Mouse (Mus musculus): ENCODE measurements around the gene Parp4.

The Parp4 gene

DNA sequence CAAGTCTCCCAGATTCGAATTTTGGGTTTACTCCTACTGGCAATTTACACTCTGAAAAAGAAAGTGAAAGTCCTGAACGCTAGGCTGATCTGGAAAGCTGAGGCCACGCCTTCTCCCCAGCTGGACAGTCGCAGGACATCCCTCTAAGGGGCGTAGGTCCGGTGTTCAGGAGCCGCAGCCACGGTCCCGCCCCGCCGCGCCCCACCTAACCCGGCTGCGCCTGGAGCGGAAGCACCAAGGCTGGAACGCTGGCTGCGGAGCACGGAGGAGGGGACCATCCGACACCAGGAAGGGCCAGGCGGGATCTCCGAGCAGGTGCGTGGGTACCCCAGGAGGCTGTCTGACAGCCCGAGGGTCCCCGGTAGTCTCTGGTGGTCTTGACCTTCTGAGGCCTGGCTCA, at the start of gene Parp4, which contains the start of gene Cenpj:
Gene Parp4 (plus strand): TSS at position 204 of the 400 bp plus-strand sequence.
Gene Cenpj (minus strand): TSS at position 10 of the 400 bp plus-strand sequence.
- peak; percentile 66 for DNase-seq

DNA sequence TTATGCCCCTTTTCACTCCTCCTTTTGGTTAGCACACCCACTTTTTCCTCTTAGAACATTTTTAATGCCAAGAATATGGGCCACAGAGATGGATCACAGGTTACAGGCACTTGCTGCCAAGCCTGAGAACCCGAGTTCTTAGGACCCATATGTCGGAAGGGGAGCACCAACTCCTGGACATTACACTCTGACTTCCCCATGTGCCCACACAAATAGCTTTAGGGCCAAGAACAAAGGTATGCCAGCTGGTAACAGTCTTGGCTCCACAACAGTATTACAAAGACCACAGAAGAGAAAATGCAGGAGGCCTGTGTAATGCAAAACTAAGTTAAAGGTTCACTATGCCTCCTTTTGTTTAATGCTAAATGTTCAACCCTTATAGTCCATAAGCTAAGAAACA, 44.6 kb upstream of the Parp4 start:
- DNase-seq, result peak; percentile 33

DNA sequence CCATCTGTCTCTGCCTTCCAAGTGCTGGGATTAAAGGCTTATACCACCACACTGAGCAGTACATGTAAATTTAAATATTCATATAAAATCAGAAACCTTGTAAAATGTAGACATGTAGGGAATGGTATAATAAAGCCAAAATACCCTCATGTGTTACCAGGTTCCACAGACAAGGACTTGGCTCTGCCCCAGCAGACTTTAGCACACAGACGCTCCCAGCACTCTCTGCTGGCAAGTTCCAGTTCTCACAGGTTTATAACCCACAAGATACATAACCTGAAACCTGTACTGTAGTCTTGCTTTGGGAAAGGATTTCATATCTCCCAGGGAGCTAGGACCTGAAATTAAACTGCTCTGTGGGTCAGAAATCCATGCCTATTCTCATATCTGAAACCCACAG, 30.5 kb upstream of the Parp4 start:
- DNase-seq, result no peak

DNA sequence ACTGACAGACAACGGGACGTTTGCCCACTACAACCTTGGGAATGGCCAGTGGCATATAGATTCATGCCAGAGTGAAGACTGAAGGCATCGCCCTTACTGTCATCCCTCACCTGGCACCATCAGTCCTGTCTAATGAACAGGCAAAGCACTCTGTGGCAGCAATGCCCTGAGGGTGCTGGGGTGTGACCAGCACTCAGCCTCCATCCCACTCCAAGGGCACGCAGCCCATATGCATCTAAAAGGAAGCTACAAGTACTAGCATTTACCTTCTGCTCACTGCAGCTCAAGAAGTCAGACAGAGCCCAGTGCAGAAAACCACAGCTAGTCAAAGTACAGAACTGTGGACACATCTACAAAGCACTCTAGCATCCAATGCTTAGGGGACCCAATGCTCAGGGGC, 29.9 kb upstream of the Parp4 start:
- DNase-seq, result no peak

DNA sequence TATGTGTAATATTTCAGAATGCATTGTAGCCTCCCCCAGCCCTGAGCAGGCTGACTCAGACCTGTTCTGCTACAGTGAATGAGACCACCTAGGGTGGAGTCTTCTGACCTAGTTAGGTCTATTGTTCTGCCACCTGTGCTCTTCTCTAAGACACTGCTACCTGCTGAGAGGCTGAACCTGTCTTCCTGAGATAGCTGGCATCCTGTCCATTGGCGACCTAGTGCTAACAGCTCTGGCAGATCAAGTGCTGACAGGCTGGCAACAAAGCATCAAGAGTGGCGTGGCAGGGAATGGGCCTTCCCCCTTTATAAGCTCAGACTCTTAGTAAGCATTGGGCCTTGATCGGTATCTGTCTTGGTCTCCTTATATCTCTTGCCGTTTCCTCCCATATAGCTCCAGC, 24.5 kb upstream of the Parp4 start:
- peak; percentile 77 for DNase-seq

DNA sequence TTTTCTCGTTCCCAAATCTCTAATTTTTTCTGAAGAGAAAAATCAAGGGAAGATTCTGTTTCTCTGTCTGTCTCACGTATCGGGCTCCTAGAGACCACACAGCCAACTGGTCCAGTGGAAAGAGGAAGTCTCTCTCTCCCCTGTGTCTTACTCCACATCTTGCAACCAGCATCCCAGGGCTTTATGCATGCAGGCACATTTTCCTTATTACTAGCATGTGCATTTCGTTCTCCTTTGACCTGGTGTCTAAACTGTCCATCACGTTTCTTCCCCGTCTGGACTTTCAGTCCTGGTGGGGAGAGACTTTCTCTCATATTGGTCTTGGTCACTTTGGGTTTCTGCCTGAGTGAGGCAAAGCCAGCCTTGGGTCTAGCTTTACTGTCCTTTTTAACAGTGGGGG, 22.5 kb upstream of the Parp4 start:
- DNase-seq, result no peak

DNA sequence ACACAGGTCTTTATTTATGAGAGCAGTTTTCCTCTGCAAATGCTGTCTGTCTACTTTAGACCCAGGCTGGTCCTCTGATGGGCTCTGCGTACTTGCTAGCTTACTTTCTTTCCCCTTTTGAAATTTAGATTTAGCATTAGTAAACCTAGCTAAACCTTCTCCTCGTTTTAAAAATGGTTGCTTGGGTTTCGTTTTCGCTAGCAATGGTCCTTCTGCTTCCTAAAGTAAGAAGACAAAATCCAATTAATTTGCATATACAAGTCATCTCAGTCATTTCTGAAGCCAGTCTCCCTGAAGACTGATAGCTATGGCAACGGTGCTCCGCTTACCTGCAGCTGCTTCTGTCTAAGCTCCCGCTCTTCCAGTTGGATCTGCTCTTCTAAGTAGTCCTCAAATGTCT, 22.1 kb upstream of the Parp4 start:
- DNase-seq, result no peak

DNA sequence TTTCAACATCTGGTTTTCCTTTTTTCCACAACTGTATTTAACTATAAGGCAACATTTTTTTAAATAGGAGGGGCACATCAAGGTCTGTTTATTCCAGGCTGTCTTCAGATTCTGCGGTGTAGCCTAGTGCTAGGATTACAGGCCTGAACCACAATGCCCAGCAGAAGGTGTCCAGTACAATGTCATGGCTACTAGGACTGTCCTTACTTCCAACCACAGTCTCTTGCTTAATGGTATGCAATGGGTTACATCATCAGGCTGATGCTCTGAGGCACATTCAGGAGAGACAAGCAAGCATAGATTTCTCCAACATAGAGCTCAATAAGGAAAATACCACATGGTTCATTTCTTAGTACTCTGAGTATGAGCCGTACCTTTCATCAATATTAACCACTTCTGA, 20.7 kb upstream of the Parp4 start:
- DNase-seq, result no peak

DNA sequence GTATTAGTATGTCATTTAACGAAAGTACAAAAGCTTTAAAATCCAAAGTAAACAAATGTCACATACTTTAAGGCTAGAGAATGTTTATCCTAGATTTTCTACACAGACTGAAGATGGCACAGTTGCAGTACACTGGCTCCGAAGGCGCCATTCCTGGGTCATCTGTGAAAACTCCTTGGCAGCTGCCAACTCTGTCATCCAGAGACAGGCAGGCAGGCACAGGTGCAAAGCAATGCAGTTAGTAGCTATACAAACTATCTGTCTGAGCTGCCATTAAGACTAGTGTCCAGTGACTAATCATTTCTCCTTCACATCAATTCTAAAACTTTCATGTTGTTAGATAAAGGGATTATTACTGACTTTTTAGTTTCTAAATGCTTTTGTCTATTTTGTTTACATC, 16.3 kb upstream of the Parp4 start:
- DNase-seq, result no peak

DNA sequence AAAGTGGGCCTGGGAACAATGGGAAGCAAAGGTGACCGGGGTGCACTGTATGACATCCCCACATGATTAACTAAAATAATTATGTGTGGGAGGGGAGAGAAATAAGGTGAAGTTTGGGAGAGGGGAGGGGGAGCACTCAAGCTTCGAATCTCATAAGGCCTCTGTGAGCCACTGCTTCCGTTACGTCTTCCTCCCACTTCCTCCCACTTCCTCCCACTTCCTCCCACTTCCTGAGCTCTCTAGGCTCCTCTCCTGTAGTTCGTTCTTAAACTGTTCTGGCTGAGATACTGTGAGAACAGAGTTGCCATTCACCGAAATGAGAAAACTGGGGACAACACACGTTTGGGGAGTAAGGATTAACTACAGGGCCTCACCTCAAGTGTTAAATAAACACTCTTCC, 7.9 kb upstream of the Parp4 start:
- DNase-seq, result no peak

DNA sequence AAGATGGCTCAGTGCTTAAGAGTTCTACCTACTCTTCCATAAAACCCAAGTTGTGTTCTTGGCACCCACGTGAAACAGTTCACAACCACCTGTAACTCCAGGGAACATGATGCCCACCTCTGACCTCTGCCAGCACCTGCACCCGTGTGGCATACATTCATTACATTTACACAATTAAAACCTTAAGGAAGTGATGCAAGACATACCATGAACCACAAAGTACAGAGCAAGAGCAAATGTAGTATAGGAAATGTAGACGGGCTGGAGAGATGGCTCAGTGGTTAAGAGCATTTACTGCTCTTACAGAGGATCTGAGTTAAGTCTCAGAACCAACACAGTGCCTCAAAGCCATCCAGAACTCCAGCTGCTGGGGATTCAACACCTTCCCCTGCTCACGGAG, 6.4 kb upstream of the Parp4 start:
- no peak for DNase-seq

DNA sequence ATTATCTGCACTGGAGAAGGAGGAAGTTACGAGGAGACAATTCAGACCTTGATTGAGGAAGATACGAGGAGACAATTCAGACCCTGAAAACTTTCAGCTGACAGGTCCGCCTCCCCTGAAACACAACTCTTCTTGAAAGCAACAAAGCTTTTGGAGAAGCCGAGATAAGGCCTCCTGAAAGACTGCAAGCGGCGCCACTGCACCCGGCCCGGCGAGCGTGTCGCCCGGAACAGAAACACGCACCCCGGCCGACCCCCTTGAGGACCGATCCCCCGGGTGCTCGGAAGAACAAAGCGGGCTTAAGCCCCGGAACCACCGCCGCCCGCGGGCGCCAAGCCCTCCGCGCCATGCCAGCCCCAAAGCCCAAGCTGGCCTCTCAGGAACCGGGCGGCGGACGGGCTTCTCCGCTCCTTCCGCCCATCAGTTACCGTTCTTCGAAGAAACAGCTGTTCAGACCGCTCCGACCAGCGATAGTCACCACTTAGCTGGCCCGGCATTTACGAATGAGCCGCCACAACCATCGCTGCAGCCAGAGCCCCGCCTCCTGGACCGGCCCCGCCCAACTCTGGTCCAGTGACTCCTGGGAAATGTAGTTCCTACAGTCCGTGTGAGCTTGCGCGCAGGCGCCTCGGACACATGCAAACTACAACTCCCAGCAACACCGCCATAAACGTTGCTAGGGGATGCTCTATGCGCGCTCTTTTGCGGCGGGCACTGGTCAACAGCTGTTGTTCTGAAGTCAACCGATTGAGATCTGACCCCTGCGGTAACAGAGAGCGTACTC, 3.9 kb upstream of the Parp4 start:
- peak; percentile 94 for DNase-seq

DNA sequence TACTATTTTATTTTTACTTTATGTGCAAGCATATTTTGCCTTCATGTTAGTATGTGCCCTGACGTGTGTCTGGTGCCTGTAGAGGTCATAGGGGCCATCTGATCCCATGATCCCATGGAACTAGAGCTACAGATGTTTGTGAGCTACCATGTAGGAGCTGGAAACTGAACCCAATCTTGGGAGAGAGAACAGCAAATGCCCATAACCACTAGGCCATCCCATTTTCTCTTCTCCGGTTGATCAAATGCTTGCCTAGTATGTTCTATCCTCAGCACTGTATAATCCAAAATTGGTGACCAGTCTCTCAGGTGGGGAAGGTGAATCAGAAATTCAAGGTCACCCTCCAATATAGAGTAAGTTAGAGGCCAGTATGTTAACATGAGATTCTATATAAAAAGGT, 2.9 kb upstream of the Parp4 start:
- no peak for DNase-seq

DNA sequence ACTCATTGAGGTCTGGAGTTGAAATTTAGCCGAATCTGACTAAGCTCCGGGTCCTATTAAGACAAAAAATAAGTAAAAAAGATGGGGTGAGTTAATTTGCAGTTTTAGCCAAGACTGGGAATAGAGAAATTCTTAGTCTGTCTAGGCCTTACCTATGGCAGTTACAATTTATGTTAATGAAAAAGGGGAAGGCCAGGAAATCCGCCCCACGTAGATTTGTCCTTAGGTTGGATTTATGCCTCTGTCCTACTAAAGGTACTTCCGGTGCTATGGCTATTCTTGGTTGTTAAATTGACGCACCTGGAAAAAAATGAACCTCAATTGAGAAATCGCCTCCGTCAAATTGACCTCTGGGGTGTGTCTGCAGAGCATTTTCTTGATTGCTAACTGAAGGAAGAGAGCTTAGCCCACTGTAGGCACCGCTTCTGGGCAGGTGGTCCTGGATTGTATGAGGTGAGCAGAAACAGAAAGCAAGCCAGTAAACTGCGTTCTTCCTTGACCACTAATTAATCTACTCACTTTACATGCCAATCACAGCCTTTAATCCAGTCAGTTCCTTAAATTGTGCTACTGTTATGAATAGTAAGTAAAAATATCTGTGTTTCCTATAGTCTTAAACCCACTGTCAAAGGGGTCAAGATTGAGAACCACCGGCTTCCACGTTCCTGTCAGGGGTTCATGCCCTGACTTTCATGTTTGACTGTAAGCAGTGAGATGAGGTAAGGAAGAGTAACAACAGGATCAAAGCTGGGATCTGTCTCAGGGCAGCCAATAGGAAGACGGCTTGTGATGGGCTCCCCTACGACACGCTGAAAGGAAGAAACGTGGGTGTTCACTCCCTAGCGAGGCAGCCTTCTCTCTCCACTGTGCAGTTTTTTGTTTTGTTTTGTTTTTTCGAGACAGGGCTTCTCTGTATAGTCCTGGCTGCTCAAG, 816 bp downstream of the Parp4 start:
- DNase-seq, result no peak

DNA sequence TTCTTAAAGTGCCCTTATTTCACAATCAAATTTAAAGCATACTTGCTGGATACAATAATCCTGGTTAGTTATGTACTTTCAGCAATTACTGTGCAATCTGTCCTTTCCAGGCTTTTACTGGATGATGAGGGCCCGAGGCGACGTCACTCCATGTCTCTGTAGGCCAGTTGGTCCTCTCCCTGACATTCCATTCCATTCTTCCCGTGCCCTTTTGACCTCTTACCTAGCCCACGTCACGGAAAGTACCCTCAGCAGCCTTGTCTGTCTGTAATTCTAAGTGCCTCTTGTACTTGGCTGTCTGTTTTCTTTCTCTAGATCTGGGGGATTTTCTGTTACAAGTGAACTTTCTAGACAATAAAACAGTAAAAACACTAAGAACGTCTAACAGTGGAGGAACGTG, 3.6 kb downstream of the Parp4 start:
- DNase-seq, result no peak

DNA sequence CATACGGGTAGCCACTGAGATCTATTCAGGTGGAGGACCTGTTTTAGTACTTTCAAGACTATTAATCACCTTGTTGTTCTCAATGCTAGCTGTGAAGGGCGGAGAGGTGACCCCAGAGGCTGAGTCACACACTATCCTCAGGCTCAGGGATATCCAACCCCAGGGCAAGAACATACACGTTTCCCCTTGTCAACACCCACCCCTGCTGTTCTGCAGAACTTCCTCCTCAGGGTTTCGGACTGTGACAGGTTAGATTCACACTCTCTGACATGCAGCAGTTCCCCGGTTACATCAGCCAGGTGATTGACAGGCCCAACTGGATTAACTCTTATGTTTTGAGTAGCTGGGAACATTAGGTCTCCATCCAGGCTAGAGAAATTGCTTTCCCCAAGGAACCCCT, 5.7 kb downstream of the Parp4 start:
- no peak for DNase-seq

DNA sequence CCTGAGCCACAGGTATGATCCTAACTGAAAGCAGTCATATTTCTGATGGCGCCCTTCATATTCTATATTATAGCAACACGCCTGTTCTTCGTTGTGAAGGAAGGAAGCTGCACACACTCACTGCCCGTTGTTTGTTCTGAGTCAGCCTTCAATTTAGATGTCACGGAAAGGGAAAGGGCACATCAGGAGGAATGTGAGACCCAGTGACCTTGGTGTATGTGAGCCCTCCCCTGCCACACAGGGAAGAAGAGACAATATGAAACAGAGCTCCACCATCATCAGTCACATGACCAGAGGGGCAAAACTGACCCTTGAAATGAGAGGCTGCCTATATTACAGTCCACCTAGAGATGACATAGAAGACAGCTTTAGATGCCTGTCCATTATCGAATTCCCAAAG, 6.9 kb downstream of the Parp4 start:
- DNase-seq, result no peak

DNA sequence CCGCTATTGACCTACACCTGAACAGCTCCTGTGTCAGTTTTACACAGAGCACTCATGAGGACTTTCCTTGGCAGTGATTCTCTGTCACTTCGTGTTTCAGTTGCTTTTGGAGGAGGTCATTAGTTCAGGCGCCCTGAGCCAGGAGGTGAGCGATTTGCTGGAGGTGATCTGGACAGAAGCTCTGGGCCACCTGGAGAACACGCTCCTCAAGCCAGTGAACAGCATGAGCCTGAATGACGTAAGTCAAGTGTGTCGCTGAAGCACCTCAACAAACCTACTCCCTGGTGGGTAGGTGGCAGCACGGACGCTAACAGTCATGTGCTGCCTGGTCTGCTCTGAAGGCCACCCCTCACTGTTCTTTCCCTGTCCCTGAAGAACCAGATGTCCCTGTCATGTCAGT, 16.8 kb downstream of the Parp4 start:
- DNase-seq, result peak; percentile 27

DNA sequence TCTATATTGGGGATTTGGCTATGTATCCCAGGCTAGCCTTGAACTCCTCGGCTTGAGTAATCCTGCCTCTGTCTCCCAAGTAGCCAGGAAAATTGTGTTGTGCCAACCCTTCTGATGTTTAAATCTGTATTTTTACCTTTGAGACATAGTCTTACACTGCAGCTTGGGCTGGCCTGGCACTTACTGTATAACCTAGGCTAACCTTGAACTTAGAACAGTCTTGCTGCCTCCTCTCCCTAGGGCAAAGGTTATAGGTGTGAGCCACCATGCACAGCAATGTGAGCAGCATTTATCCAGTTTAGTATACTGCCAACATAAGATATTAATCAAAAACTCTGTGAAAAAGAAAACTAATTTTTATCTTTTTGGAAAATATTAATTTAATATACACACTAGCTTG, 19.4 kb downstream of the Parp4 start:
- DNase-seq, result no peak

DNA sequence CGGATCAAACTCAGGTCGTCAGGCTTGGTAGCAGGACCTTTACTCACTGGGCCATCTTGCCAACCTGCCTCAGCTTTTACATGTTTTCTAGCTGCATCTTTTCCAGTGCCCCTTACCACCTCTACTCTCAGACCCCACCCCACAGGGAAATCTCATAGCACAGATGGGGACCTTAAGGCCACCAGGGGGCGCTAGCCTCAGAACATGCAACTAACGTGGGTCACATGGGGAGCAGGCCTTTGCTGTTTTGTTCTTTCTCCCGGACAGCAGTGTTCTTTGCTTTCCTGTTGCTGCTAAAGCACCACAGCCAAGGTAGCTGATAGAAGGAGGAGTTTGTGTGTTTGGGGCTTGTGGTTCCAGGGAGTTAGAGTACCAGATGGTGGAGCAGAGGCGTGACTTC, 23.3 kb downstream of the Parp4 start:
- DNase-seq, result peak; percentile 30

DNA sequence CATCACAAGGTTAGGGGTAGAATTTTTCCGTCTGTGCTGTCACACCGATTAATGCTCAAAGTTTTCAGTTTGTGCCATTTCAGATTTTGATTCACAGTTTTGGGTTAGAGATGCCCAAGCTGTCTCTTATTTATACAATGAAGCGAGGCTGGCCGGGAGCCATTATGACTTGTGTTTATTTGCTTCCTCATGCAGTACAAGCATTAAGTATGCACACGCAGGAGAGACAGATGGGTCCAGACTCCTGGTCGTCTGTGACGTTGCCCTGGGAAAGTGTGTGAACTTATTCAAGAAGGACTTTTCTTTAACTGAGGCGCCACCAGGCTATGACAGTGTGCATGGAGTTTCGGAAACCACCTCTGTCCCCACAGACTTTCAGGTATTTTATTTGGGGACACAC, 26.6 kb downstream of the Parp4 start:
- DNase-seq, result no peak

DNA sequence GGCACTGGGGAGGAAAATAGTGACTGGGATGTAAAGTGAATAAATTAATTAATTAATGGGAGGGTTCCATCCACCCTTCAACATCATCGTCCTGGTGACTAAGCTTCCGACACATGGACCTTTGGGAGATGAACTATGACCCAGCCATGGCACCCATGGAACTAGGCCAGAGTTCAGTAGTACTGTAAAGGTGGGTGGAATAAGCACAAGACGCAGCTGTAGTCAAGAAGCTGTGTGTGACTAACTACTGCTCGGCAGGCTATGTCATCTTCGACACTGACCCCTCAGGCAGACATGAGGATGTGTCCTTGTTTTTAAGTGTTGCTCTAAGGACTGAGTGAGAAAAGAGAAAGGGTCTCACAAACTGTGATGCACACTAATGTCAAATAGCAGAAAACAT, 29.0 kb downstream of the Parp4 start:
- DNase-seq, result no peak

DNA sequence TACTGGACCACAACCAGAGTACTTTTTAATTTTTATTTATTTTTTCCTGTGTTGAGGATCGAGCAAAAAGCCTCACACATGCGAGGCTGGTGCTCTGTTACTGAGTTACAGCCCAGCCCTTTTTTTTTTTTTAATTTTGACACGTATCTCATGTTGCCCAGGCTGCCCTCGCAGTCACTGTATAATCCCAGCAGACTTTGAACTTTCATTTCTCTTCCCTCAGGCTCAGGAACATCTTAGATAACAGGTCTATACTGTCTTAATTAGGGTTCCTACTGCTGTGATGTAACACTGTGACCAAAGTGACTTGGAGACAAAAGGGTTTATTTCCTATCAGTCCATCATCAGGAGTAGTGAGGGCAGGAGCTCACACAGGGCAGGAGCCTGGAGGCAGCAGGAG, 29.7 kb downstream of the Parp4 start:
- no peak for DNase-seq

DNA sequence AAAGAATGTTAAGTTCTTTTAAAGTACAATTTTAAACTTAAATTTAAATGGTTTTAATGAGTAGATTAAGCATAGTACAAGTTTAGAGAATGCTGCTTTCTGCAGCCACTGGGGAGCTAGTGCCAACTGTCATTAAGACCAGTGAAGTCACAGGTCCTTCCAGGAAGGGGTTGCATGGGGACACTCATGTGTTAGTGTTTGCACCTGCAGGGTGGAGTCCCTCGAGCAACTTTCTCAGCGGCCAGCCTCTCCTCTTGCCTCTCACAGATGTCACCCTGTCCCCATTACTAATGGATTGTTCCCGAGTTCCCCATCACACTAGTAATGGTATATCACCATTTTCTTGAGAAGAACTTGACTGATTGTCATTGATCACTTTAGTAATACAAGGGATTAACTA, 37.8 kb downstream of the Parp4 start:
- no peak for DNase-seq

Measured in cerebellum, adult 8-10 months (tissue).